Mouse (Mus musculus) testis, adult 2 months (tissue): ENCODE data around the gene Msl2. TPM values are rescaled to one million over a fixed set of nuclear protein-coding genes. Genes with fewer than 3 reads are reported as not detected.

Source experiments
- H3K27ac ChIP-seq: fragments of 200-500 bp; 2 replicates; pipeline ENCODE4 v1.5.1; 2012; ENCODE audit warnings: low read depth, low read length; ENCODE audit not compliant: control insufficient read depth, insufficient read depth
- H3K27me3 ChIP-seq: fragments of 200-500 bp; 2 replicates; pipeline ENCODE4 v1.6.1; 2012; ENCODE audit warnings: mild to moderate bottlenecking, low read length, moderate library complexity; ENCODE audit not compliant: control insufficient read depth, insufficient read depth
- H3K36me3 ChIP-seq: fragments of 200-500 bp; 2 replicates; pipeline ENCODE4 v1.6.1; 2012; ENCODE audit warnings: mild to moderate bottlenecking, low read length; ENCODE audit not compliant: control insufficient read depth, insufficient read depth
- H3K4me1 ChIP-seq: fragments of 200-500 bp; 2 replicates; pipeline ENCODE4 v1.6.1; 2012; ENCODE audit warnings: low read length; ENCODE audit not compliant: control insufficient read depth, insufficient read depth
- H3K4me3 ChIP-seq: fragments of 200-500 bp; 2 replicates; pipeline ENCODE4 v1.5.1; 2012; ENCODE audit warnings: low read depth, mild to moderate bottlenecking, low read length, moderate library complexity, mixed read lengths; ENCODE audit not compliant: control insufficient read depth
- CTCF ChIP-seq: fragments of 200-500 bp; IDR thresholded peaks from 2 replicates; pipeline ENCODE4 v1.5.1; 2012; ENCODE audit warnings: low read depth, mild to moderate bottlenecking, inconsistent platforms, low read length, moderate library complexity; ENCODE audit not compliant: control insufficient read depth, insufficient read depth, insufficient replicate concordance
- POLR2A ChIP-seq: fragments of 200-500 bp; IDR thresholded peaks from 2 replicates; pipeline ENCODE4 v1.6.1; 2012; ENCODE audit warnings: low read depth, mild to moderate bottlenecking, inconsistent platforms, low read length, moderate library complexity; ENCODE audit not compliant: control insufficient read depth
- polyA plus RNA-seq: library from polyadenylated mRNA; depleted of rRNA; stranded (reverse); fragments of >200 nt; gene quantifications from 2 replicates; pipeline ENCODE4 v1.2.3, GENCODE M21; 2012

Msl2 gene
- polyA plus RNA-seq, 1 experiment = 11.3 TPM

DNA sequence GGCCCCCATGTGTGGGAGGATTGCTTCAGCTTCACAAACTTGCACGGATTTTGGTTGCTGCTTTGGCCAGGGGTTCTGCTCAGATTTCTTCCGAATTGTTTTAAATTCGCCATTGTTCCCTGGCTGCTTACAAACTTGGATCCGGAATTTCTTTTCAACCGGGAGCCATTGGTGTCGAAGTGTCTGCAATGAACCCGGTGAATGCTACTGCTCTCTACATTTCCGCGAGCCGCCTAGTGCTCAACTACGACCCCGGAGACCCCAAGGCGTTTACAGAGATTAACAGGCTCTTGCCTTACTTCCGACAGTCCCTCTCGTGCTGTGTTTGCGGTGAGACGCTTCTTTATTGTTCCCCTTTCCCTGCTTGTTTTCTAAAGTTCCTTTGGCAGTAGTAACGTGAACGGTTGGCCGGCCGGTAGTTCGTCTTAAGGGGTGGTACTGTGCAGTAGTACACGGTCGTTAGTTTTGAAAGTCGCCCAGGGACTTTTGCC lies 1.2 kb downstream of the Msl2 start:
- peak overlapping the region; percentile 99 for H3K4me3 ChIP-seq

DNA sequence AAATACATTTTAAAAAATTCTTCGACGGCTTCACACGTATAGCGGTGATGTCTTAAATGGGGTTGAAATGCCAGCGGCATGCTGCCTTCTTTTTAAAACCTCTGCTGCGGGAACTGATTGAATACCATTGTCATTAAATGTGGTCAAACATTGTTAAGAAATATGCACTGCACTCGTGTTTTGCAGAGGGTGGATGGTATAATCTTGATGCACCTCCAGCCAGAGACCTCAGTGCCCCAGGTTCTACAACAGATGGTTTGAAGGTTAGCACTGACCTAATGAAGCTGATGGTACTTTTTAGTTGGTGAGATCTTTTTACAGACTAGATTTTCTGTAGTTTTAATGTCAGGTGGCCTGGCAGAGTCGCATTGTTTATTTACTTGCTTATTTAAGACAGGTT lies 1.8 kb downstream of the Msl2 start:
- no peak for TF ChIP-seq POLR2A
- TF ChIP-seq CTCF = no peak
- peak overlapping the region; percentile 52; the same call in 1 of the 2 replicates for H3K27ac ChIP-seq
- H3K4me1 ChIP-seq = peaks cover 8% of the 10 kb centered on the region
- no peaks in the 10 kb centered on the region for H3K27me3 ChIP-seq
- H3K4me3 ChIP-seq = peak overlapping the region; percentile 99
- H3K36me3 ChIP-seq = peaks cover 8% of the 10 kb centered on the region

More for the DNA sequence above, 1.2 kb downstream of the Msl2 start:
- peaks cover 10% of the 10 kb centered on the region for H3K4me1 ChIP-seq
- peak overlapping the region; percentile 100 for H3K27ac ChIP-seq
- H3K27me3 ChIP-seq = no peaks in the 10 kb centered on the region
- TF ChIP-seq POLR2A (no peak), CTCF (no peak)
- H3K36me3 ChIP-seq = peaks cover 8% of the 10 kb centered on the region

DNA sequence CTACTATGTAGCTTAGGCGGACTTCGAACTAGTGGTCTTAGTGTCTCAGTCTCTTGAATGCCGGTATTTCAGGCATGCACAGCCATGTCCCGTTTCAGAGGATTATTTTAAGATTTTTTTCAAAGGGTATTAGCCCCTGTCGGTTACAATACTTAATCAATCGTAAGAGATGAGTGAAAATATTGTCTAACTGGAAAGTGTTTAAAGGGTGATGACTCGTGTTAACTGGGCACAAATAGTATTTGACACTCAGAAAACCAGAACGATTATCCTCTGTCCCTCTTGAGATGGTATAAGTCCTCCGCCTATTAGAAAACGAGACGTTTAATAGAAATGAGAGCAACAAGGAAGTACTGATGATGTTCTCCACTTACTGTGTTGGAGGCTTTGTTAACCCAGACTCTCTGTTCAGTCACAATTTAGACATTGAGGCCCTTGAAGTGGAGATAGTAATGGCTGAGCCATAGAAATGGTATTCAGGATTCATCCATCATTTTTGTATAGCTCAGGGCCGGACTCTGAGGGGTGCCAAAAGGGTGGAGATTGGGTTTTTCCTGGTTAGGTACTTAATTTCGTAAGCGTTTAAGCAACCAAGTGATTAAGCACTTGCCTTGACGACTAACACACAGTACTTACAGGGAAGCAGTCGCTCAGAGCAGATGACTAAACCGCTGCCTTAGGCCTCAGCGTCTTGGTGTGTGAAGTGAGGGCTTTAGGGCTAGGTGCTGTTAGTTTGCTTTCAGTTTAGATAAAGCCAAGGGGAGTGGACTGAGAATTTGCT lies 2.4 kb downstream of the Msl2 start:
- peak overlapping the region; percentile 99 for H3K4me3 ChIP-seq
- peak overlapping the region; percentile 14; the same call in 1 of the 2 replicates for H3K27ac ChIP-seq
- peaks cover 7% of the 10 kb centered on the region for H3K4me1 ChIP-seq
- H3K27me3 ChIP-seq = no peaks in the 10 kb centered on the region
- no peak for TF ChIP-seq CTCF
- no peak for TF ChIP-seq POLR2A
- peaks cover 8% of the 10 kb centered on the region for H3K36me3 ChIP-seq

DNA sequence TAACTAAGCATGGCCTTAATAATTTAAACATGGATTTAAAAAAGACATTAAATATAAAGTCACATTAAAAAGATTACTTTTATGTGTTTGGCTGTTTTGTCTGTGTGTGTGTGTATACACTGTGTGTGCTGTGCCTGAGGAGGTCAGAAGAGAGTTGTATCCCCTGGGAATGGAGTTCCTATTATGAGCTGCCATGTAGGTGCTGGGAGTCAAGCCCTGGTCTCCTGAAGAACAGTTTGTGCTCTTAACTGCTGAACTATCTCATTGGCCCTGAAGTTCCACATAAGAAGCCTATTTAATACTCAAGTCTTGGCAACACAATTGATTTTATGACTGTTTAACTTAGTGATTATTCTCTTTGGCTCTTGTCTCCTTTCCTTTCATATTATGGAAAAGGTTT lies 3.6 kb downstream of the Msl2 start:
- Histone ChIP-seq H3K27me3 (no peaks in the 10 kb centered on the region), H3K4me3 (peak overlapping the region; percentile 99; the same call in 1 of the 2 replicates), H3K36me3 (peaks cover 8% of the 10 kb centered on the region), H3K4me1 (peaks cover 7% of the 10 kb centered on the region), H3K27ac (no peak overlapping the region)
- TF ChIP-seq CTCF (no peak), POLR2A (no peak)

DNA sequence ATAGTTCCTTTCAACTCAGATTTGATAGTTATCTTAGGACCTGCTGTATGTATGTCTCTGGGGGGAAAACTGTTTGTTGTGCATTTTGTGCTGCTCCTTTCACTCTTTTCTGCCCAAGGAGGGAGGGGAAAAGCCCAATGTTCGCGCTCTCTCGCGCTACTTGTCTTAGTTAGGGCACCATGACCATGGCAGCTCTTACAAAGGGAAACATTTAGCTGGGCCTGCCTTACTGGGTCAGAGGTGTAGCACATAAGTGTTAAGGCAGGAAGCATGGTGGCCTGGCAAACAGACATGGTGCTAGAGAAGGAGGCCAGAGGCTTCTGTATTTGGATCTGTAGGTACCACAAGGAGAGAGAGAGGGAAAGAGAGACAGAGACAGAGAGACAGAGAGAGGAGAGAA lies 4.7 kb downstream of the Msl2 start:
- Histone ChIP-seq H3K27ac (no peak overlapping the region; the same call in 1 of the 2 replicates), H3K36me3 (peaks cover 8% of the 10 kb centered on the region), H3K27me3 (no peaks in the 10 kb centered on the region), H3K4me1 (peaks cover 7% of the 10 kb centered on the region), H3K4me3 (peak overlapping the region; percentile 52)
- TF ChIP-seq POLR2A (no peak), CTCF (no peak)

DNA sequence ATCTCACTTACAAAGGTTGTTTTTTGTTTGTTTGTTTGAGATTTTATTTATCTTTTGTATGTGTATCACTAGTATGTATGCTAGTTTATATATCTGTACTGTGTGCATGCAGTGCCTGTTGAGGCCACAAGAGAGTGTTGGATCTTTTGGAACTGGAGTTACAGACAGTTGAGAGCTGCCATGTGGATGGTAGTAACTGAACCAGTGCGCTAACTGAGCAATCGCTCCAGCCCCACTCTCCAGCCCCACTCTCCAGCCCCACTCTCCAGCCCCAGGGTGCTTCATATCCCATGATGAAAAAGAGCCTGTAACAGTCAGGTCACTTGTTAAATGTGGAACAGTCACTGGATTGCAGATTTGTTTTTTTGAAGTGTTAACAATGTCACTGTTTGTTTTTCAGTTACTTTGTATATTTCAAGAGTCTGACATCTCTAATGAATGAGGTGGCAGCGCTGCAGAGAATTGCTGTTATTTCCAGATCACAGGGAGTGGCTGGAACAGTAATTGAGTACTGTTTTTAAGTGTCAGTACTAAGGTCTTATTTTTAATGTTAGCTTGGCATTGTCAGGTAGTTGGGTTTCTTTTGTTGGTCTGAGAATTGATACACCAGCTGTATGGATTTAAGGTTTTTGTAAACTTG lies 6.3 kb downstream of the Msl2 start:
- H3K27me3 ChIP-seq = no peaks in the 10 kb centered on the region
- no peak overlapping the region for H3K27ac ChIP-seq
- no peak overlapping the region for H3K4me3 ChIP-seq
- TF ChIP-seq POLR2A = no peak
- TF ChIP-seq CTCF = no peak
- peaks cover 5% of the 10 kb centered on the region for H3K36me3 ChIP-seq
- peaks cover 7% of the 10 kb centered on the region for H3K4me1 ChIP-seq

DNA sequence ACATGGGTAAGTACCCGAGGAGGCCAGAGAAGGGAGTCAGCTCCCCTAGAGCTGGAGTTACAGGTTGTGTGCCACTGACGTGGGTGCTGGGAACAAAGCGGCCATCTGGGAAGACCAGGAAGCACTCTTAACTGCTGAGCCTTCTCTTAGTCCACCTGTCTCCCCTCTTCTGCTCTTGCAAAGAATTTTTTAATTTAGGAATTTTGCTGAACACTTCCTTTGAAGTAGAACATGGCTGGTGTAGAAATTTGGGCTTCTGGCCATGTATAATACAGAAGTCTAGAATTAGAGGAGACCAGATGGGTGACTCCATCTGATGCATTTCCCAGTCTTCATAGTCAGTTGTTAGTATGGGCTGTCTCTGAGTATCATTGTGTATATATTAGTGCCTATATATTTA lies 9.8 kb downstream of the Msl2 start:
- H3K4me3 ChIP-seq = no peak overlapping the region
- no peaks in the 10 kb centered on the region for H3K36me3 ChIP-seq
- no peak for TF ChIP-seq CTCF
- TF ChIP-seq POLR2A = no peak
- no peaks in the 10 kb centered on the region for H3K27me3 ChIP-seq
- H3K27ac ChIP-seq = no peak overlapping the region
- peaks cover under 1% of the 10 kb centered on the region; the same call in 1 of the 2 replicates for H3K4me1 ChIP-seq
